Mouse (Mus musculus) liver, embryonic 14 days (tissue): Measurements from ENCODE around the gene Mdm2. TPM values are rescaled to one million over a fixed set of nuclear protein-coding genes. Genes with fewer than 3 reads are reported as not detected.

Experiments used
- polyA plus RNA-seq: library from polyadenylated mRNA; depleted of rRNA; stranded (reverse); fragments of >200 nt; gene quantifications from 2 replicates; pipeline ENCODE4 v1.2.3, GENCODE M21; 2012; rRNA removed

Gene Mdm2
- polyA plus RNA-seq: 21.8 and 24.5 TPM in 2 replicates

DNA sequence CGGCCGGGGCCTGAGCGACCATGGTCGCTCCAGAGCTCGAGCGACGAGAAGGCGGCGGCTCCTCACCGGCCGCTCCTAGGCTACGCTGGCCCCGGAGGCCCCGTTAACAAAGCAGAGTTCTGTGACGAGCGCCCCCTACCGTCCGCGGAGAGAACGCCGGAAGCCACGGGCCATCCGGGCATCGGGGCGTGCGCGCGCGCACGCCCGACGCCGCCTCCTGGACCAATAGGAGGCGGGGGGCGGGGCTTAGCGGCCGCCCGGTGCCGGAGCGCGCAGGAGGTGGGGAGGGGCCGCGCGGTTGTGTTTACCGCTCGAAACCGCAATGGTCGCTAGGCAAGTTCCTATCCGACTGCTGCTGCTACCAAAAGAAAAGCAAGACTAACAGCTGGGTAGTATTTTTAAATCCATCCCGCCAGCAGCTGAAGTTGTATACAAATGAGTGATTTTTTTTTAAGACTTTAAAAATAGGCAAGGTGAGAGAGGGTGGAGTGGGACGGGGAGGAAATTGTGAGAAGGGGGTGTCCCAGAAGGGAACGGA is at the start of gene Mdm2:
Gene Mdm2 (minus strand): TSS at position 155 of the 538 bp plus-strand sequence.

DNA sequence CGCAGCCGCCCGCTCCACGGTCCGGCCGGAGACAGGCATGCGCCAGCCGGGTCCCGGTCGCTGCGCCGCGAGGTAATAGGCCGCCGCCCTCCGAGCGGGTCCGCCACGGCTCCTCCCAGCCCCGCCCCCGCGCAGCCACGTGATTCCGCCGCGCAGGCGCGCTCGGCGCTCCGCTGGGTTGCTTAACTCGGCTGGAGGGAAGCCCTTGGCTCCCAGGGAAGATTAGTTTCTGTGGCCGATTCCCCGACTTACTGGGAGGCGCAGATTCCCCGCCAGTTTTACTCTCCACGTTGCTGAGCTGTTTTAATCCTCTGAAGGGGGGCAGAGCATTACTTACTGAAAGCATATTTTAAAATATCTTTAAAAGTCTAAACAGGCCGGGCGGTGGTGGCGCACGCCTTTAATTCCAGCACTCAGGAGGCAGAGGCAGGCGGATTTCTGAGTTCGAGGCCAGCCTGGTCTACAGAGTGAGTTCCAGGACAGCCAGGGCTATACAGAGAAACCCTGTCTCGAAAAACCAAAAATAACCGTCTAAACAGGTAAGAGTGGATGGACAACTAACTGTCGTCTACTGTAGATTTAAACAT is 35.8 kb upstream of the Mdm2 start, which contains the start of gene Slc35e3:
Gene Slc35e3 (minus strand): TSS at position 69 of the 587 bp plus-strand sequence.

Other genes with a start within 250 kb of the Mdm2 start
- gene Cpm, start 81.3 kb downstream of the Mdm2 start, polyA plus RNA-seq: 2.9 and 3.6 TPM in 2 replicates
- gene Slc35e3, start 35.6 kb upstream of the Mdm2 start, polyA plus RNA-seq: 1.8 and 1.9 TPM in 2 replicates
- 31.0 and 32.5 TPM in 2 replicates for gene Nup107, start 81.9 kb upstream of the Mdm2 start, polyA plus RNA-seq
- gene Rap1b, start 135.3 kb upstream of the Mdm2 start, polyA plus RNA-seq: 49.2 and 57.0 TPM in 2 replicates